Mouse (Mus musculus) midbrain, embryonic 14.5 days (tissue): ENCODE measurements around the gene Aldh1l1. TPM values are rescaled to one million over a fixed set of nuclear protein-coding genes. Genes with fewer than 3 reads are reported as not detected.

Experiments
- ATAC-seq: fragments of 200-750 bp; cut with Nextera tagmentation; 2 replicates; pipeline ENCODE4 v1.8.0; 2017; ENCODE audit warnings: moderate number of reproducible peaks, moderate library complexity; ENCODE audit not compliant: low FRiP score, low TSS enrichment
- DNase-seq: peaks from one replicate; pipeline ENCODE4 v3.0.0-alpha.2; 2015
- H3K27ac ChIP-seq: fragments of 300-500 bp; sonication (generic); replicated peaks from 2 replicates; pipeline ENCODE4 v1.5.1; 2014; ENCODE audit warnings: mild to moderate bottlenecking, low read depth, low read length, moderate library complexity
- H3K27me3 ChIP-seq: fragments of 300-500 bp; sonication (generic); 2 replicates; pipeline ENCODE4 v1.6.1; 2014; ENCODE audit warnings: low read length, control low read depth, mixed read lengths; ENCODE audit not compliant: control insufficient read depth, insufficient read depth
- H3K36me3 ChIP-seq: fragments of 300-500 bp; sonication (generic); 2 replicates; pipeline ENCODE4 v1.6.1; 2014; ENCODE audit warnings: low read length, control low read depth; ENCODE audit not compliant: control insufficient read depth, insufficient read depth
- H3K4me1 ChIP-seq: fragments of 300-500 bp; sonication (generic); 2 replicates; pipeline ENCODE4 v1.6.1; 2014; ENCODE audit warnings: mild to moderate bottlenecking, antibody characterized with exemption, low read length, control low read depth; ENCODE audit not compliant: control insufficient read depth, insufficient read depth
- H3K4me2 ChIP-seq: fragments of 300-500 bp; sonication (generic); 2 replicates; pipeline ENCODE4 v1.6.1; 2014; ENCODE audit warnings: mild to moderate bottlenecking, low read length, moderate library complexity
- H3K4me3 ChIP-seq: fragments of 300-500 bp; sonication (generic); replicated peaks from 2 replicates; pipeline ENCODE4 v1.5.1; 2014; ENCODE audit warnings: low read depth, low read length
- H3K9ac ChIP-seq: fragments of 300-500 bp; sonication (generic); replicated peaks from 2 replicates; pipeline ENCODE4 v1.6.1; 2014; ENCODE audit warnings: mild to moderate bottlenecking, low read length, moderate library complexity
- H3K9me3 ChIP-seq: fragments of 300-500 bp; sonication (generic); 2 replicates; pipeline ENCODE4 v1.6.1; 2016; ENCODE audit warnings: low read length, control low read depth, mixed read lengths; ENCODE audit not compliant: control insufficient read depth
- WGBS: fragments of 180-500 bp; shearing (Covaris S2); extraction: QIAGEN DNeasy Blood & Tissue Kit; methylation state at CpG from one replicate; pipeline ENCODE4 v1.1.7; 2014; 5-methylcytosine and 5-hydroxymethylcytosine counted together
- polyA plus RNA-seq: library from polyadenylated mRNA; unstranded; fragments of >200 nt; fragmentation: Nextera tagmentation; extraction: Ambion mirVana; gene quantifications from 2 replicates; pipeline ENCODE4 v1.2.1, GENCODE M21; 2014

Gene Aldh1l1
- polyA plus RNA-seq, 1 experiment from 2014 or later: 44.5 TPM

DNA sequence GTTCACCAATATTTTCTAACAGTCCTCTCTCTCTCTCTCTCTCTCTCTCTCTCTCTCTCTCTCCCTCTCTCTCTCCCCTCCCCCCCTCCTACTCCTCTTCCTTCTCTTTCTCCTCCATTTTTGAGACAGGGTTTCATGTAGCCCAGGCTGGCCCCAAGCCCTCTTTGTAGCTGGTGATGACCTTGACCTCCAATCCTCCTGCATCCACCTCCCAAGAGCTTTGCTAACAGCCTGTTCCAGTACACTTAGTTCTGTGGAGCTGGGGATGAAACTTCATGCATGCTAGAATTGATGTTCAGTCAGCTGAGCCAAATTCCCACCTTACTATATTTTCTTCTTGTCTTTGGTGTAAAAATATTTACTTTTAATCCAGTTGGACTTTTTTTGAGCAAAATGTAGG is 67.0 kb downstream of the Aldh1l1 start:
- no peaks in the 10 kb centered on the region for H3K4me1 ChIP-seq
- H3K4me2 ChIP-seq: no peak overlapping the region
- H3K27ac ChIP-seq: no peak overlapping the region
- no peak overlapping the region for H3K4me3 ChIP-seq
- H3K9ac ChIP-seq: no peak overlapping the region
- ATAC-seq (no peak), DNase-seq (no peak)
- no peaks in the 10 kb centered on the region for H3K9me3 ChIP-seq
- H3K27me3 ChIP-seq: no peaks in the 10 kb centered on the region
- H3K36me3 ChIP-seq: no peaks in the 10 kb centered on the region

DNA sequence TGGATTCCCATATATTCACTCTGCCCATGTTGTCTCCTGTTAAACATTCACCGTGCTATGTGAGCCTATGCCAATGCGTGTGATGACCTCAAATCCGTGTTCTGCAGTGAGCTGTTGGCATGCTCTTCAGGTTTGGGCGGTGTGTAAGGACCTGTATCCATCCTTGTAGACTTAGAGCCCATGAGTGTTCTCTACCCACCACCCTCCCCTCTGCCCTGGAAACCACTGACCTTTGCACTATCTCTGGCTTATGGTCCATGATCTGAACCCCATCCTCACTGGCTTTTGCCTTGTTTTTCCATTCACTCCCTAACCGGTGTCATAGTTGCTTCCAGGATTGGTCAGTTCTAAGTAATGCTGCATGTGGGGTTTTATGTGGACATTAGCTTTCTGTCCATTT is 67.5 kb downstream of the Aldh1l1 start:
- Histone ChIP-seq H3K9me3 (no peaks in the 10 kb centered on the region), H3K4me3 (no peak overlapping the region), H3K9ac (no peak overlapping the region), H3K4me1 (no peaks in the 10 kb centered on the region), H3K4me2 (no peak overlapping the region), H3K36me3 (no peaks in the 10 kb centered on the region), H3K27ac (no peak overlapping the region), H3K27me3 (no peaks in the 10 kb centered on the region)
- WGBS: 91% methylated on average over 5 of the region's 5 CpGs
- DNase-seq: no peak
- no peak for ATAC-seq

DNA sequence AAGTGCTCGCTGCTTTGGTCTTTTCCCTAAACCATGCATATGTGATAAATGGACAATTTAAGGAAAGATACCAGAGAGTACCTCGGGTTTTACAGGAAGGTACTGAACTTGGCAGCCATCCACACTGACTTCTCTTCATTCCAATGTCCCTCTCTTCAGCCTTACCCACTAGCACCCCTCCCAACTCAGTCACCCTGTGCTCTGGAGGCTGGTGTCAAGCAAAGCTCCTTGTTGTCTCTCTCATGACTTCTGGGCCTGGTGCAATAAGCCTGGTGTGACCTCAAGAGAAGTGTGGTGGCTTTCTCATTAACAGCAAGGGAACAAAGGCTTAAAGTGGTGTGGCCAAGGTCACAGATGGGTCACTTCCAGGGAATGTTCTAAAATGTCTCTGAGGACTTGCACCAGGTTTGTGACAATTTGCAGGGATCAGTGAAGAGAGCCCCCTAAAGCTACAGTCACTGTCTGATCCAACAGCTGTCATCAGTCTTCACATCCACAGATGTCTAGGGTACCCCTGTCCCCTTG is 70.4 kb downstream of the Aldh1l1 start:
- WGBS: 83% methylated on average over 2 of the region's 2 CpGs
- ATAC-seq (no peak), DNase-seq (no peak)
- Histone ChIP-seq H3K27ac (no peak overlapping the region), H3K4me3 (no peak overlapping the region), H3K27me3 (no peaks in the 10 kb centered on the region), H3K9ac (no peak overlapping the region), H3K4me1 (peaks cover 7% of the 10 kb centered on the region), H3K4me2 (no peak overlapping the region), H3K9me3 (no peaks in the 10 kb centered on the region), H3K36me3 (no peaks in the 10 kb centered on the region)

DNA sequence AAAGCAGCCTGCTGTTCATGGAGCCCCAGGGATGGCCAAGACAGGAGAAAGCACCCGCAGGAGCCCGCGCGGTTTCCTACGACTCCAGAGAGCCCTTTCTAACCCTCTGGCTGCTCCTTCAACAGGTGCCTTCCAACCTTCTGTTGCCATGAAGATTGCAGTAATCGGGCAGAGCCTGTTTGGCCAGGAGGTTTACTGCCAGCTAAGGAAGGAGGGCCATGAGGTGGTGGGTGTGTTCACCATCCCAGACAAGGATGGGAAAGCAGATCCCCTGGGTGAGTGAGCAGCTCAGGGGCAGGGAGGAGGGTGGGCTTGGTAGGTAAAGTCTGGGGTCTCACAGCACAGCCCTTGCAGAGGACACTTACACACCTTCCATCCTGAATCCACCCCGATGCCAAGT is 70.8 kb downstream of the Aldh1l1 start:
- Histone ChIP-seq H3K4me3 (no peak overlapping the region), H3K27ac (no peak overlapping the region), H3K9me3 (no peaks in the 10 kb centered on the region), H3K27me3 (no peaks in the 10 kb centered on the region), H3K36me3 (no peaks in the 10 kb centered on the region), H3K4me2 (no peak overlapping the region), H3K9ac (no peak overlapping the region), H3K4me1 (peaks cover 8% of the 10 kb centered on the region)
- DNase-seq: no peak
- ATAC-seq: no peak
- WGBS: 91% methylated on average over 7 of the region's 7 CpGs

DNA sequence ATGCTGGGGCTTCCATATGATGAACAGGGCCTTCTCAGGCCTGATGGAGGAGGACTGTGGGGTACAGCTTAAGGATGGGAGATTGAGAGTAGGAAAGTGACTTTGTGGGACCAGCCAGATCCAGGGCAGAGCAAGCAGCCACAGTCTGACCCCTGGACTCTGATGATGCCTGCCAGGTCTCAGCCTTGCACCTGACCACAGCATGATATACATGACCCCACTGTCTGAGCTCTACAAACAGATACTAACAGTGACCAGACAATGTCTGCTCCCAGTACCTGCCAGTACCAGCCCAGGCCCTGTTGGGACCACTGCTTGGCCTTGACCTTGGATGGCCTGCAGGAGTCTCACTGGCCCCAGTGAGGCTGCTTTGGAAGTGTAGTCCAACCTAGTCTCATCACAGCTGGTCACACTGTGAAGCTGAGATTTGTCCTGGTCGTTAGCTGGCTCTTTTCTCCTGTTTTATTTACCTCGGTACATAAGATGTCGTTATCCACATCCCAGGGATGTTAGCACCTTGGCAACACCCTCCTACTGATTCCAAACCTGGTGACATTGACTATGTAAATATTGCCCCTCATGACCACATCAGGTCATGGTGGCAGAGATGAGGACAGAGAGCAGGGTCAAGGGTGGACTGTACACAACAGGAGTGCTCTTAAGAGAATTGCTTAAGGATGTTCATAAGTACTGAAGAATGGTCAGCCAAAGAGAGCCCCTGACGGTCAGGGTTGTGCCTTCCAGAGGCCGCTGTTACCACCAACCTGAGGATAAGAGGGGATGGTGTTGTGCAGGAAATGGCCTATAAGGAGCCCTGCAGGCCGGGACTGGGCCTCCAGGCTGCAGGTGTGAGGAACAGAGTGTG is 71.8 kb downstream of the Aldh1l1 start:
- H3K27ac ChIP-seq: no peak overlapping the region
- H3K9ac ChIP-seq: no peak overlapping the region
- 88% methylated on average over 6 of the region's 6 CpGs for WGBS
- no peaks in the 10 kb centered on the region for H3K9me3 ChIP-seq
- peaks cover 8% of the 10 kb centered on the region for H3K4me1 ChIP-seq
- H3K36me3 ChIP-seq: no peaks in the 10 kb centered on the region
- H3K27me3 ChIP-seq: no peaks in the 10 kb centered on the region
- DNase-seq: no peak
- no peak for ATAC-seq
- H3K4me3 ChIP-seq: no peak overlapping the region
- H3K4me2 ChIP-seq: no peak overlapping the region

DNA sequence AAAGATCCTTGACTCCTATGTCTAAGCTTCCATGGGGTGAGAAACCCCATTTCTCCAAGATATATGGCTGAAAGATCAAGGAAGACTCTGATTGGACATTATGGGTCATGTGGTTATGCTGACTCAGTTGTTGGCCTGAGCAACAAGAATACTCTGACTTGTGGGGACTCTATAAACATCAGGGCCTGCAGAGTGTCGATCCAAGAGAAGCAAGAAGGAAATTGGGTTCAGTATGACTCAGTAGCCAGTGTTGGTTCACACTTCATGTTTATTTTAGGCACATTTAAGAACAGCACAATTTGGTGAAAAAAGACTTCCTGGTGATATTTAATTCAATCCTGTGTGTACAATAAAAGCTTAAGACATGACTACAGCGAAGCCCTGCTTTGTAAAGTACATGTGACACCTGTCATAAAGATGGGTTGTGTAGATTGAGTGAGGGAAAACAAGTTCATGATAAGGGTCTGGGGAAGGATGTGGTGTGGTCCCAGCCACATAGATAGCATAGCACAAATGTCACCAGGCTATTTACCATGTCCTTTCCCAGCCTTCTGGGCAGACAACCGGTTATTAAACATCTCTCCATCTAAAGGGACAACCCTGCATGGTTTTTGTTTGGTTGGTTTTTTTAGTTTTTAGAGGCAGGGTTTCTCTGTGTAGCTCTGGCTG is 74.3 kb downstream of the Aldh1l1 start:
- 88% methylated on average over 3 of the region's 3 CpGs for WGBS
- ATAC-seq: no peak
- no peaks in the 10 kb centered on the region for H3K27me3 ChIP-seq
- peak overlapping the region; percentile 46; the same call in 1 of the 2 replicates for H3K27ac ChIP-seq
- no peak overlapping the region for H3K4me3 ChIP-seq
- no peak for DNase-seq
- no peaks in the 10 kb centered on the region for H3K36me3 ChIP-seq
- H3K4me1 ChIP-seq: peaks cover 14% of the 10 kb centered on the region
- H3K9ac ChIP-seq: no peak overlapping the region
- H3K4me2 ChIP-seq: no peak overlapping the region
- no peaks in the 10 kb centered on the region for H3K9me3 ChIP-seq

DNA sequence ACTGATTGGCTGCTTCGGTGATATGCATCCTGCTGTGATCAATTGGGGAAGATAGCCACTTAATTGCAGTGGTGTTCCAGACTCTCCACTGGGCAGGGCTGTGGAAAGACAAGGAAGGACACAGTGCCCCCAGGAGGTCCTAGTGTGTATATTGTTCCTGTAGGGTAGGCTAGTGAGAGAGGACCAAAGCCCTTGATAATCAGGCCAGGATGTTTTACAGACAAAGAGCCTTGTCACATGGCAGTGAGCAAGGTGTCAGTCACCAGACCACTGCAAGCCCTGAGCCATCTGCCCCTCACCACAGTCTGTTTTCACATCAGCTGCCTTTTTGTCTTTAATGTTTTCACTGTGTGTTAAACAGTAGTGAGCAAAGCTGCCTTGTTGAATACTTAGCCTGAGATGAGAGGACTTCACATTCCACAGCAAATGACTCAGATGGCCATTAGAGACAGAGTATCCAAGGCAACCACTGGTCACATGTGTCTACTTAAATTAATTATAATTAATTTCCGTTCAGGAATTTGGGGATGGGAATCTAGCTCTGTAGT is 75.1 kb downstream of the Aldh1l1 start:
- ATAC-seq: peak; percentile 58; the same call in 1 of the 2 replicates
- Histone ChIP-seq H3K27me3 (no peaks in the 10 kb centered on the region), H3K4me2 (no peak overlapping the region), H3K9me3 (no peaks in the 10 kb centered on the region), H3K4me3 (no peak overlapping the region), H3K9ac (no peak overlapping the region), H3K36me3 (no peaks in the 10 kb centered on the region), H3K27ac (peak overlapping the region; percentile 46), H3K4me1 (peaks cover 16% of the 10 kb centered on the region)
- WGBS: 25% methylated on average over 2 of the region's 2 CpGs
- DNase-seq: peak; percentile 67

DNA sequence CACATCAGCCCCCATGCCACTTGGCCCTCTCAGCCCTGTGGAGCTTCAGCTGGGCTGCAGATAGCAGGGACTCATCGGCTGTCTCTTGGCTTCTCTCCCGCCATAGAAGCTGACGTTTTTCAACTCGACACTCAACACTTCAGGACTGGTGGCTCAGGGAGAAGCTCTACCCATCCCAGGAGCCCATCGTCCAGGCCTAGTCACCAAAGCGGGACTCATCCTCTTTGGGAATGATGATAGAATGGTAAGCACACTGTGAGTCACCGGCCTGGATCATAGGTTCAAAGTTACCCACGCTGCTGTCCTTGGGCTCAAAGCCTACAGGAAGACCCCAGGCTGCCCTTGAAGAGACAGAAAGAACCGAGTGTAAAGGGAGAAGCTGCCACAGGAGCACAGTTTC is 78.0 kb downstream of the Aldh1l1 start:
- DNase-seq (no peak), ATAC-seq (no peak)
- Histone ChIP-seq H3K27ac (no peak overlapping the region), H3K9ac (no peak overlapping the region), H3K4me2 (no peak overlapping the region), H3K4me1 (peaks cover 19% of the 10 kb centered on the region), H3K36me3 (no peaks in the 10 kb centered on the region), H3K4me3 (no peak overlapping the region), H3K9me3 (no peaks in the 10 kb centered on the region), H3K27me3 (no peaks in the 10 kb centered on the region)
- 89% methylated on average over 9 of the region's 9 CpGs for WGBS
